Mouse (Mus musculus) liver, embryonic 12.5 days (tissue): ENCODE data around the gene Gm9758. TPM values are rescaled to one million over a fixed set of nuclear protein-coding genes. Genes with fewer than 3 reads are reported as not detected.
"Not testable (repeated sequence)": the region's sequence is repeated elsewhere in the genome, so short reads cannot be mapped to it uniquely, and the experiment has no call there.

Source experiments
- ATAC-seq: fragments of 200-750 bp; cut with Nextera tagmentation; 2 replicates; pipeline ENCODE4 v1.8.0; 2017; ENCODE audit warnings: moderate number of reproducible peaks, mild to moderate bottlenecking, moderate library complexity
- H3K27ac ChIP-seq: fragments of 300-500 bp; sonication (generic); 2 replicates; pipeline ENCODE4 v1.5.1; 2016; ENCODE audit warnings: mild to moderate bottlenecking
- H3K27me3 ChIP-seq: fragments of 300-500 bp; sonication (generic); replicated peaks from 2 replicates; pipeline ENCODE4 v1.6.1; 2016; ENCODE audit warnings: mild to moderate bottlenecking, moderate library complexity
- H3K36me3 ChIP-seq: fragments of 300-500 bp; sonication (generic); 2 replicates; pipeline ENCODE4 v1.6.1; 2016; ENCODE audit warnings: mild to moderate bottlenecking, moderate library complexity
- H3K4me1 ChIP-seq: fragments of 300-500 bp; sonication (generic); 2 replicates; pipeline ENCODE4 v1.6.1; 2016
- H3K4me2 ChIP-seq: fragments of 300-500 bp; sonication (generic); 2 replicates; pipeline ENCODE4 v1.6.1; 2016; ENCODE audit warnings: mild to moderate bottlenecking, moderate library complexity
- H3K4me3 ChIP-seq: fragments of 300-500 bp; sonication (generic); 2 replicates; pipeline ENCODE4 v1.5.1; 2016; ENCODE audit warnings: mild to moderate bottlenecking, moderate library complexity
- H3K9ac ChIP-seq: fragments of 300-500 bp; sonication (generic); 2 replicates; pipeline ENCODE4 v1.6.1; 2016; ENCODE audit warnings: mild to moderate bottlenecking, moderate library complexity
- H3K9me3 ChIP-seq: fragments of 300-500 bp; sonication (generic); replicated peaks from 2 replicates; pipeline ENCODE4 v1.6.1; 2016; ENCODE audit warnings: mild to moderate bottlenecking, moderate library complexity
- WGBS: fragments of 180-500 bp; shearing (Covaris S2); methylation state at CpG from one replicate; pipeline ENCODE4 v1.1.7; 2016; ENCODE audit not compliant: insufficient replicate concordance; 5-methylcytosine and 5-hydroxymethylcytosine counted together
- polyA plus RNA-seq: library from polyadenylated mRNA; unstranded; fragments of >200 nt; fragmentation: Nextera tagmentation; extraction: Ambion mirVana; gene quantifications from 2 replicates; pipeline ENCODE4 v1.2.1, GENCODE M21; 2016

The Gm9758 gene
- polyA plus RNA-seq, 1 experiment from 2014 or later = not detected

GRCm38 (mm10) chr5:14927047-14927446 lies 12.3 kb upstream of the Gm9758 start:
- H3K36me3 ChIP-seq, H3K27ac ChIP-seq, H3K9me3 ChIP-seq, H3K4me2 ChIP-seq, ATAC-seq, H3K4me3 ChIP-seq, H3K27me3 ChIP-seq, H3K9ac ChIP-seq, H3K4me1 ChIP-seq: not testable (repeated sequence)
- 22% methylated on average over 4 of the region's 4 CpGs for WGBS

GRCm38 (mm10) chr5:14914361-14914760 lies 338 bp downstream of the Gm9758 start:
- H3K36me3 ChIP-seq, H3K4me2 ChIP-seq, H3K9ac ChIP-seq, H3K4me3 ChIP-seq, H3K27ac ChIP-seq, H3K27me3 ChIP-seq, H3K4me1 ChIP-seq, ATAC-seq, H3K9me3 ChIP-seq: not testable (repeated sequence)
- 50% methylated on average over 2 of the region's 3 CpGs for WGBS

GRCm38 (mm10) chr5:14903539-14903938 lies 11.2 kb downstream of the Gm9758 start:
- H3K9me3 ChIP-seq, H3K4me1 ChIP-seq, ATAC-seq, H3K27me3 ChIP-seq, H3K36me3 ChIP-seq, H3K4me3 ChIP-seq, H3K4me2 ChIP-seq, H3K9ac ChIP-seq, H3K27ac ChIP-seq: not testable (repeated sequence)
- 11% methylated on average over 3 of the region's 3 CpGs for WGBS

GRCm38 (mm10) chr5:14892242-14892641 lies 22.5 kb downstream of the Gm9758 start:
- Histone ChIP-seq H3K27ac (no peak overlapping the region), H3K9me3 (0 out of 2 replicates have a peak, but pooled peaks cover 6% of the 10 kb centered on the region), H3K9ac (no peak overlapping the region), H3K4me3 (no peak overlapping the region), H3K27me3 (no peaks in the 10 kb centered on the region), H3K36me3 (no peaks in the 10 kb centered on the region), H3K4me2 (no peak overlapping the region), H3K4me1 (no peaks in the 10 kb centered on the region)
- no peak for ATAC-seq
- WGBS = 45% methylated on average over 3 of the region's 3 CpGs

- H3K27ac ChIP-seq, H3K36me3 ChIP-seq, H3K9me3 ChIP-seq, ATAC-seq, H3K4me2 ChIP-seq, H3K4me1 ChIP-seq, H3K4me3 ChIP-seq, H3K9ac ChIP-seq, H3K27me3 ChIP-seq: not testable (repeated sequence)
- 38% methylated on average over 2 of the region's 2 CpGs for WGBS
Observed at GRCm38 (mm10) chr5:14885291-14885690, 29.4 kb downstream of the Gm9758 start.

Other genes with a start within 250 kb of the Gm9758 start
- gene Speer4e, start 23.5 kb upstream of the Gm9758 start, polyA plus RNA-seq = not detected in 2 replicates
- not detected in 2 replicates for gene Gm10354, start 64.0 kb upstream of the Gm9758 start, polyA plus RNA-seq
- not detected in 2 replicates for gene Gm17019, start 118.1 kb upstream of the Gm9758 start, polyA plus RNA-seq